Mouse (Mus musculus) liver, embryonic 16.5 days (tissue): ENCODE measurements around the gene Glb1. TPM values are rescaled to one million over a fixed set of nuclear protein-coding genes. Genes with fewer than 3 reads are reported as not detected.
"Not testable (repeated sequence)": the region's sequence is repeated elsewhere in the genome, so short reads cannot be mapped to it uniquely, and the experiment has no call there.

Experiments
- ATAC-seq: fragments of 200-750 bp; cut with Nextera tagmentation; 2 replicates; pipeline ENCODE4 v1.8.0; 2017; ENCODE audit warnings: low read depth, mild to moderate bottlenecking, moderate number of reproducible peaks, moderate library complexity
- H3K27ac ChIP-seq: fragments of 300-500 bp; sonication (generic); 2 replicates; pipeline ENCODE4 v1.5.1; 2014; ENCODE audit warnings: mild to moderate bottlenecking, low read length
- H3K27me3 ChIP-seq: fragments of 300-500 bp; sonication (generic); 2 replicates; pipeline ENCODE4 v1.6.1; 2014; ENCODE audit warnings: low read depth, low read length, mixed read lengths; ENCODE audit not compliant: control insufficient read depth, insufficient read depth
- H3K36me3 ChIP-seq: fragments of 300-500 bp; sonication (generic); 2 replicates; pipeline ENCODE4 v1.6.1; 2014; ENCODE audit warnings: mild to moderate bottlenecking; ENCODE audit not compliant: control insufficient read depth, insufficient read depth
- H3K4me1 ChIP-seq: fragments of 300-500 bp; sonication (generic); 2 replicates; pipeline ENCODE4 v1.6.1; 2014; ENCODE audit warnings: low read depth, low read length, mixed read lengths; ENCODE audit not compliant: control insufficient read depth
- H3K4me2 ChIP-seq: fragments of 300-500 bp; sonication (generic); 2 replicates; pipeline ENCODE4 v1.6.1; 2014; ENCODE audit warnings: low read depth, low read length, mixed read lengths
- H3K4me3 ChIP-seq: fragments of 300-500 bp; sonication (generic); 2 replicates; pipeline ENCODE4 v1.5.1; 2014; ENCODE audit warnings: low read depth, mild to moderate bottlenecking, low read length
- H3K9ac ChIP-seq: fragments of 300-500 bp; sonication (generic); 2 replicates; pipeline ENCODE4 v1.6.1; 2014; ENCODE audit warnings: low read depth, low read length
- H3K9me3 ChIP-seq: fragments of 300-500 bp; sonication (generic); replicated peaks from 2 replicates; pipeline ENCODE4 v1.6.1; 2016; ENCODE audit warnings: low read length; ENCODE audit not compliant: control insufficient read depth
- WGBS: fragments of 180-500 bp; shearing (Covaris S2); extraction: QIAGEN DNeasy Blood & Tissue Kit; methylation state at CpG from one replicate; pipeline ENCODE4 v1.1.7; 2014; ENCODE audit not compliant: insufficient replicate concordance; 5-methylcytosine and 5-hydroxymethylcytosine counted together
- polyA plus RNA-seq: library from polyadenylated mRNA; unstranded; fragments of >200 nt; fragmentation: Nextera tagmentation; extraction: Ambion mirVana; gene quantifications from 2 replicates; pipeline ENCODE4 v1.2.1, GENCODE M21; 2015

Gene Glb1
- polyA plus RNA-seq, 1 experiment from 2014 or later = 18.5 TPM

DNA sequence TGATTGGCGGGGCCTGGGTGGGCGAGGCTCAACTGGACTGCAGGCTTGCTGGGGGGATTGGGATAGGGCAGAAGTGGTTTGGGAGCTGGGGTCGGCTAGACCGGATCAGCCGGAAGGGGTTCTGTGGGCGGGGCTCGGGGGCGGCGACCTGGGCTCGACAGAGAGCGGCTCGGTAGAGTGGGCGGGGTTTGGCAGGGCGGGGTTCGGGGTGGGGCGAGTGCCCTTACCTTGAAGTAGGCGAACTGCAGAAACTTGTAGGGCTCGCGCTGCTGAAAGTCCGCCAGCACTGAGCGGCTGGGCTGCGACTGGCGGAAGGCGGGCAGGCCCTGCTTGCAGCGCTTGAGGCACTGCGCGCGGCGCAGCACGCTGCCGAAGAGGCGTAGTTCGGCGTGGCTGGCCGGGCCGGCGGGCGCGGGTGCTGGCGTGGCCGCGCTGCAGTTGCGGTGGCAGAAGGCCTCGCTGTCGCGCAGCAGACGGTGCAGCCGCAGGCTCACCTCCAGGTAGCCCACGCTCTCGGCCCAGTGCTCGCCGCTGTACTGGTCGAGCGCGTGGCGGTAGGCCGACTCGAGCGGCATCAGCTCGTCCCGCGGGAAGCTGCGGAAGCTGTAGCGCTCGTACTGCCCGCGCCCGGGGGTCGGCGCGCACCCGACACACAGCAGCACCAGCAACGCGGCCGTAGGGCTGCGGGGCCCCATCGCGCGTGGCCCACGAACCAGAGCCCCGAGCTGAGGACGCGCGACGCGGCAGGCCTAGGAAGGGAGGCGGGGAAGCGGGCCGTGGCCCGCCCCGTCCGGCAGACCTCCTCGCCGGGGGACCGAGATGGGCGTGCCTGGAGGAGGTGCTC is 10.7 kb upstream of the Glb1 start, which contains the start of gene Crtap:
Gene Crtap, minus strand, starts transcription at position 771 of the 844 bp plus-strand sequence.
- Histone ChIP-seq H3K9me3 (no peaks in the 10 kb centered on the region), H3K27me3 (no peaks in the 10 kb centered on the region), H3K9ac (peak within 1 kb of the TSS; percentile 71), H3K36me3 (no peaks in the 10 kb centered on the region), H3K27ac (peak within 1 kb of the TSS; percentile 50), H3K4me3 (peak within 1 kb of the TSS; percentile 73), H3K4me1 (peaks cover 14% of the 10 kb centered on the region), H3K4me2 (peak within 1 kb of the TSS; percentile 96)
- ATAC-seq = peak; percentile 77
- 2% methylated on average over 93 of the region's 96 CpGs for WGBS

DNA sequence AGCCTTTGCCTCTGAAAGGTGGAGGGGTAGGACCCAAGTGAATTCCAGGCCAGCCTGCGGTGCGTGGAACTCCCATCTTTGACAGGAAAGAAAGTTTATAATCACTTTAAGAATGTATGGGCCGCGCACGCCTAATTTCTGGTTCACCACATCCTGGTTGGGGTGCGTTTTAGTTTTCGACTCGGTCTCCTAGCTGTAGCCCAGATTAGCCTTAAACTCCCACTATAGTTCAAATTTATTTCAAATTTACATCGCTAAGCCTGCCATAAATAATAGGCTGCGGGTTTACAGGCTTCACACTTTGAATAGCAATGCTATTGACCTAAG is 10.2 kb upstream of the Glb1 start:
- H3K4me3 ChIP-seq = peak overlapping the region; percentile 73
- 1% methylated on average over 10 of the region's 10 CpGs for WGBS
- H3K27ac ChIP-seq = no peak overlapping the region
- peak overlapping the region; percentile 96 for H3K4me2 ChIP-seq
- no peaks in the 10 kb centered on the region for H3K27me3 ChIP-seq
- no peaks in the 10 kb centered on the region for H3K9me3 ChIP-seq
- H3K4me1 ChIP-seq = peaks cover 17% of the 10 kb centered on the region
- no peak for ATAC-seq
- H3K9ac ChIP-seq = peak overlapping the region; percentile 71
- no peaks in the 10 kb centered on the region for H3K36me3 ChIP-seq

DNA sequence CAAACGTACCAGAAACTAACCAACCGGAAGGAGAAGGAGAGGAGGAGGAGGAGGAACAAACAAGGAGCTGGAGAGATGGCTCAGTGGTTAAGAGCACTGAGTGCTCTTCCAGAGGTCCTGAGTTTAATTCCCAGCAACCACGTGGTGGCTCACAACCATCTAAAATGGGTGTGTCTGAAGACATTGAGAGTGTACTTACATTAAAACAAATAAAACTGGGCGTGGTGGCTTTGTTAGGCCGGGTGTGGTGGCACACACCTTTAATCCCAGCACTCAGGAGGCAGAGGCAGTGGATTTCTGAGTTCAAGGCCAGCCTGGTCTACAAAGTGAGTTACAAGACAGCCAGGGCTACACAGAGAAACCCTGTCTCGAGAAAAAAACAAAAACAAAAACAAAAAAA is 6.7 kb upstream of the Glb1 start:
- not testable (repeated sequence) for H3K27ac ChIP-seq, ATAC-seq, H3K36me3 ChIP-seq, H3K4me2 ChIP-seq, H3K9ac ChIP-seq, H3K9me3 ChIP-seq, H3K27me3 ChIP-seq, H3K4me3 ChIP-seq
- 47% methylated on average over 6 of the region's 6 CpGs for WGBS
- H3K4me1 ChIP-seq = peaks cover 17% of the 10 kb centered on the region

DNA sequence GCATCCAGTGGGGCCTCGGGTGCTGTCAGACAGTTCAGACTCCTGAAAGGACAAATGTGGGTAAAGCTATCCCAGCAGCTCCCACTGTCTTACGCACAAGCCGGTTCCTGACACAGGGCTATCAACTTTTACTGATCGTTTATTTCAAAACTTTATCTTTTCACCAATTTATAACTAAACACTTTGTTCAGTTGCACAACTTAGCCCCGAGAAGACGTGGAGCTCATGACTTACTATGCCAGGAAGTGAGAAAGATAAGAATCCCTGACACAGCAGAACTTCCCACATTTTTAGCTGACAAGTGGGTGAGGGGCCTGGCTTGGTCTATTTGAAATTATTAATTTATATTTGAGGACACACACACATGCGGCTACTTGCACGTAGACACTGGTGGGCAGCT is 6.2 kb upstream of the Glb1 start:
- Histone ChIP-seq H3K4me1 (peaks cover 20% of the 10 kb centered on the region), H3K4me2 (no peak overlapping the region), H3K27me3 (no peaks in the 10 kb centered on the region), H3K27ac (no peak overlapping the region), H3K4me3 (no peak overlapping the region), H3K9ac (no peak overlapping the region), H3K36me3 (no peaks in the 10 kb centered on the region), H3K9me3 (no peaks in the 10 kb centered on the region)
- WGBS = 32% methylated on average over 8 of the region's 8 CpGs
- ATAC-seq = no peak

DNA sequence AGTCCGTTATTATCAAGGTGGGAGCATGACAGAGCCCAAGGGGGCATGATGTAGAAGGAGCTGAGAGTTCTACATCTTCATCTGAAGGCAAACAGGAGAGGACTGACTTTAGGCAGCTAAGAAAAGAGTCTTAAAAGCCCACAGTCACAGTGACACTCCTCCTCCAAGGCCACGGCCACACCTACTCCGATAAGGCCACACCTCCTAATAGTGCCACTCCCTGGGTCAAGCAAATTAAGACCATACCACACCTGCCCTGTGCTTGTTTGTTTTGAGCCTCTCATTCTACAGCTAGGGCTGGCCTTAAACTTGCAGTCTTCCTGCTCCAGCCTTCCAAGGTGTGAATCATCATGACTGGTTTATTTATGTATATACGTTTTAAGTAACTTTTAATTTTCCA is 5.6 kb upstream of the Glb1 start:
- Histone ChIP-seq H3K4me1 (peaks cover 16% of the 10 kb centered on the region), H3K27ac (no peak overlapping the region), H3K4me2 (no peak overlapping the region), H3K9ac (no peak overlapping the region), H3K27me3 (no peaks in the 10 kb centered on the region), H3K4me3 (no peak overlapping the region), H3K36me3 (no peaks in the 10 kb centered on the region), H3K9me3 (no peaks in the 10 kb centered on the region)
- ATAC-seq = no peak; the same call in 1 of the 2 replicates
- 69% methylated on average over 4 of the region's 4 CpGs for WGBS

DNA sequence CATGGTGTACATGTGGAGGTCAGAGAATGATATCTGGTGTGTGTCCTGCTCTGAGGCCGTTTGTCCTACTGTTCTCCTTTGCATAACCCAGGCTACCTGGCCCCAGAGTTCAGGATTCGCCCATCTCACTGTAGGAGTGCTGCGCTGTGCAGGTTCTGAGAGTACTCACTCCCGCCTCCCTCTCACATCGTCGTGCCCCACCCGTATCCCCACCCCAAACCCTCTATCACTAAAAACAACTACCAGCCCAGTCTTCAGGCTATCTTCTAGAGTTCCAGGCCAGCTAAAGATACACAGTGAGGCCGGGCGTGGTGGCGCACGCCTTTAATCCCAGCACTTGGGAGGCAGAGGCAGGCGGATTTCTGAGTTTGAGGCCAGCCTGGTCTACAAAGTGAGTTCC is 1.2 kb upstream of the Glb1 start:
- Histone ChIP-seq H3K4me1 (peaks cover 22% of the 10 kb centered on the region), H3K27me3 (no peaks in the 10 kb centered on the region), H3K4me2 (no peak overlapping the region), H3K4me3 (no peak overlapping the region), H3K36me3 (peaks cover 4% of the 10 kb centered on the region), H3K9ac (no peak overlapping the region), H3K9me3 (no peaks in the 10 kb centered on the region), H3K27ac (no peak overlapping the region)
- ATAC-seq = peak; percentile 50
- 45% methylated on average over 12 of the region's 12 CpGs for WGBS

DNA sequence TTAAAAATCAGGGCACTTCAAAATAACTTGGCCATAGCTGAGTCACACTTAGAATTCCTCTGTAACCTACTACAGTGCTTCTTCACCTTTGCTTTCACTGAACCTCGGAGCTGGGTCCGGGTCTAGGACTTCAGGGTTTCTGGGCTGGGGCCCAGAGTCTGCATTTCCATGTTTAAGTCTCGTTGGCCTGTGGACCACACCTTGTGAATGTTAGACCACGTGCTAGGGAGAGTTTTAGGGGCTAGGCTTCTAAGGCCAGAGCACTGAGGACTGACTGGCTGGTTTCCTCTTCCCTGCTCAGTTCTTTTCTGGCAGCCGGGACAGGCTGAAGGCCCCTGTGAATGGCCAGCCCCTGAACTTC is 308 bp upstream of the Glb1 start:
- Histone ChIP-seq H3K27me3 (no peaks in the 10 kb centered on the region), H3K4me3 (peak overlapping the region; percentile 82), H3K9ac (0 out of 2 replicates have a peak overlapping the region, but pooled peaks have one; percentile 78), H3K27ac (0 out of 2 replicates have a peak overlapping the region, but pooled peaks have one; percentile 33), H3K4me2 (peak overlapping the region; percentile 81), H3K9me3 (no peaks in the 10 kb centered on the region), H3K36me3 (peaks cover 13% of the 10 kb centered on the region), H3K4me1 (peaks cover 15% of the 10 kb centered on the region)
- ATAC-seq = peak; percentile 30
- 15% methylated on average over 5 of the region's 5 CpGs for WGBS

DNA sequence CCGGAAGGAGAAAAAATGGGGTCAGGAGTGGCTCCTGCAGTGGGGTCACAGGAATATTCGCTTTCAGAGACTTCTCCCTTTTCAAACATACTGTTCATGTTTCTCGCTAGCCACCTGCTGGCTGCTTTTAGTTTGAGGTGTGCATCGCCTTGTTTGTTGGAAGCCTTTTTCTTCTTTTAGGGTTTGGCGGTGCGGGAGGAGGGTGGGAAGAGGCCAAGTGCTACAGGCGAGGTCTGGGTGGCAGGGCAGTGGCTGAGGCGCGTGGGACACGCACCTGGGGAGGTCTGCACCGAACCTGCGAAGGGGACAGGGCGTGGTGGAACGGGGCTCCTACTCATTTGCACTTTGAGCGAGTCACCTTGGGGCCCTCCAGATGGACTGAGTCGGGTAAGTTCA is 807 bp downstream of the Glb1 start:
- Histone ChIP-seq H3K36me3 (peaks cover 18% of the 10 kb centered on the region), H3K27me3 (no peaks in the 10 kb centered on the region), H3K9ac (peak overlapping the region; percentile 78), H3K4me2 (peak overlapping the region; percentile 81), H3K4me3 (peak overlapping the region; percentile 82), H3K4me1 (peaks cover 15% of the 10 kb centered on the region), H3K27ac (peak overlapping the region; percentile 82), H3K9me3 (no peaks in the 10 kb centered on the region)
- WGBS = 1% methylated on average over 16 of the region's 16 CpGs
- no peak for ATAC-seq

DNA sequence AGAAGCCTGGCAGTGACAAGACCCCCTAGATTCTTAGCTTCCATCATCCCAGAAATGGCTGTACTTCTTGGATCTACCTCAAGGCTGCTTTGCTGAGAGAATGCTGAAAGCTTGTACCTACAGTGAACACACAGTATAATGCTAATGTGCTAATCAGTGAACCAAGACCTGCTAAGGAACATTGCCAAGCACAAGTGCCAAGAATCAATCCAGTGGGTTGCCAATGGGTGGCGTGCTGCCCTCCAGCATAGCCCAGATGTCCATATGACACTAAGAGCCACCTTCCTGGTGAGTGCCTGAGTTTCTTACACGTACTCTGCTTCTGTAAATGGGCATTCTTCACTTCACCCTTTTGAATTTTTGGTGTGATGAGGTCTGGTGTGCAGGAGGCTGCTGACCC is 6.8 kb downstream of the Glb1 start:
- H3K36me3 ChIP-seq = peaks cover 27% of the 10 kb centered on the region
- WGBS = 66% methylated on average over 2 of the region's 2 CpGs
- H3K9ac ChIP-seq = no peak overlapping the region
- no peak overlapping the region for H3K4me3 ChIP-seq
- ATAC-seq = no peak
- no peaks in the 10 kb centered on the region for H3K9me3 ChIP-seq
- H3K4me1 ChIP-seq = no peaks in the 10 kb centered on the region
- H3K4me2 ChIP-seq = no peak overlapping the region
- H3K27me3 ChIP-seq = no peaks in the 10 kb centered on the region
- H3K27ac ChIP-seq = no peak overlapping the region
